Mouse (Mus musculus) adrenal gland, postnatal 36 days (tissue): ENCODE results near the gene Slc22a14. TPM values are rescaled to one million over a fixed set of nuclear protein-coding genes. Genes with fewer than 3 reads are reported as not detected.

Source experiments
- DNase-seq, 2 experiments: peaks; one replicate each; pipeline ENCODE4 v3.0.0; 2021; ENCODE audit warnings: mixed read lengths in 1 of 2
- total RNA-seq, 2 experiments: library from RNA; stranded (reverse); gene quantifications; 2 replicates each; pipeline ENCODE4 v1.2.3; 2021

The Slc22a14 gene
- total RNA-seq, 2 experiments from 2014 or later = not detected

DNA sequence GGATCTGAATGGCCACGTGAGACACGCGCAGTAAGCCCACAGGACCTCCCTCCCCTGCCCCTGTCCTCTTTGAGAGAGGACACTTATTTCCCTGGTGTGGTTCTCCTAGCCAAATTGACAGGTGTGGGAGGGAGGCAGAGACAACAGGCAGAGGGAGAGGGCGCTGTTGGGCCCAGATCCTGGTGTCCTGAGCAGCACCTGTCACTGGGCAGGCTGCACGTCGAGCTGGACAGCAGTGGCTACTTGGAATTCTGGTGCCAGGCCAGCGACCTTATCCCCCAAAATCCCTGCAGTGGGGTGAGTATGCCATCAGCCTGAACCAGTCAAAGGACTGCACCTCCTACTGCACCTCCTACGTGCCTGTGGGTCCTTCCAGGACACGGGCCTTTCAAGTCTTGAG, 222.0 kb downstream of the Slc22a14 start:
- DNase-seq = no peak

DNA sequence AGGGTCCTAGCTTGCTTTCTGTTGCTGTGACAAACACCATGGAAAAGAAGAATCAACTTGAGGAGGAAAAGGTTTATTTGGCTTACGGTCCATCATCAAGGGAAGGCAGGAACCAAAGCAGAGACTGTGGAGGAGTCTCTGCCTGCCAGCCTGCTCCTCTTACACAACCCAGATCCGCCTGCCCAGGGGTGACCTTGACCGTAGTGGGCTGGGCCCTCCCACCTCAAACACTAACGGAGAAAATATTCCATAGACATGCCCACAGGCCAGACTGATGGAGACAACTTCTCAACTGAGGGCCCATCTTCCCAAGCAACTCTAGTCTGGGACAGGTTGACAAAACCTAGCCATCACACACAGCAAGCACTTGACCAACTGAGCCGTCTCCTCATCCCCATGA, 223.3 kb downstream of the Slc22a14 start:
- DNase-seq = peak; percentile 49 to 60

GRCm38 (mm10) chr9:119138836-119139235, 226.5 kb downstream of the Slc22a14 start:
- no peak for DNase-seq

DNA sequence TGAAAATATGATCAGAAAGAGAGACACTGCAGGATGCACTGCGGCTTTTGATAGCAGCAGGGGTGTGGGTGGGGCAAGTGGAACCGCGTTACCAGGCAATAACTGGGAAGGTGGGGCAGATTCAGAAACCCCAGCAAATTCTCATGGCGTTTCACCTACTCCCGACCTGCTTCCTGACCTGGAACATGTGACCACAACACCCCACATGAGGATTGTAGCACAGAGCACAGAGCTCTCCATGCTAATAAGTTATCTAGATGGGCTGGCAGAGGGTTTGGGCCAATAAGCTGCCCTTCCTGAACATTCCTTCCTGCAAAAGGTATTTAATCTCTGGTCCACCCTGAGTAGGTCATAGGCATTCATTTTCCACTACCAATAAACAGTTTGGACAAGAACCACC, 234.7 kb downstream of the Slc22a14 start:
- DNase-seq = no peak

DNA sequence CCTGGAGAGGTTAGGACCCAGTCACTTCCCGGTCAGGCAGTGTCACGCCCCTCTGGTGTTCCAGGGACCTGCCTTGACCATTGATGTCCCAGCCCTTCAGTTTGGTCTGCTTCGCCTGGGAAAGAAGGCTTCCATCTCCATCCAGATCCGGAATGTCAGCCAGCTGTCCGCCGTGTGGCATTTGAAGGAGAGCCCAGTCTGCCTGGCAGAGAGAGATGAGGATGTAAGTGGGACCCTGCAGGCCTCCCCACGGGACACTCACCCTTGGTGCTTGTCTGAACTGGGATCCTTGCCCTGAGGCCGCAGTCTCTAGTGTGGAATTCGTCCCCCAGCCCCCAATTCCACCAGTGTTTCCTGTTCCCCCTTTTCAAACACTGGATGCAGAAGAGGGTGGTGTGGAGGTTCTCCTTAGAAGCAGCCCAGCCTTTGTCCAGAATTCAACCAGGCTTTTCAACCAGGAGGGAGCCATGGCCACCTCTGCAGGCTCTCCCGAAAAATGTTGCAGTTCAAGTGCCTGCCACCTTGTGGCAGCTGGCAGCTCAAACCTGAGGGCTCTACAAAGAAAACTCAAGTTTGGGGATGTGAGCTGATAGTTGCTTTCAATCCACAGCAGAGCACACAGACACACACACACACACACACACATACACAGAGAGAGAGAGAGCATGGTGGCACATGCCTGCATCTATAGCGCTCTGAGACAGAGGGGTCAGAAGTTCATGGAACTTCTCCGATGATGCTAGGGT, 236.7 kb downstream of the Slc22a14 start:
- no peak for DNase-seq

- DNase-seq = no peak
Observed at GRCm38 (mm10) chr9:119122596-119123369, 242.6 kb downstream of the Slc22a14 start.

DNA sequence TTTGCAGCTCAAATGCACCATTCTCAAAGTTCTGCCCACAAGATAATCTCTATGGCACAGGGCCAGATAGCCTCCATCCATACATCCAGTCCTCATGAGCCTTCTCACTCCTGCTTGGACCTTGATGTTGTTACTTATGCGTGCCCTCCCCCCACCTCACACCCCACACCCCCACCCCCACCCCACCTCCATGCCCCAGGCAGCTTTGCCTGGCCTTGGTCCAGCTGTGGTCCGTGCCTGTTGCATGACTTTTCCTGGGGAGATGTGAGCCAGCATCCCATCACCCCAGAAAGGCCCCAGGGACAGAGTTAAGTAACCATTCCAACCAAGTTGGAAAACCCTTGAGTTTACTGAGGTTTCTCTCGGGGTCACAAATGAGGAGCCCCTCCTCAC, 245.2 kb downstream of the Slc22a14 start:
- no peak for DNase-seq

Other genes with a start within 250 kb of the Slc22a14 start
- gene Acaa1b, start 208.5 kb downstream of the Slc22a14 start, total RNA-seq = 10 to 100 TPM; 12.5 to 19.8 TPM
- not detected for gene Gm47289, start 206.4 kb downstream of the Slc22a14 start, total RNA-seq
- gene Slc22a13, start 156.5 kb downstream of the Slc22a14 start, total RNA-seq = not detected
- 10 to 100 TPM; 32.1 to 35.7 TPM for gene Oxsr1, start 43.1 kb downstream of the Slc22a14 start, total RNA-seq
- gene Acaa1a, start 25.9 kb downstream of the Slc22a14 start, total RNA-seq = 100 to 1,000 TPM; 104 to 116 TPM
- 10 to 100 TPM; 25.9 to 36.7 TPM for gene Myd88, start 24.1 kb downstream of the Slc22a14 start, total RNA-seq
- gene Xylb, start 8.2 kb downstream of the Slc22a14 start, total RNA-seq = under 1 TPM; 0.79 to 0.99 TPM
- 1 to 10 TPM; 5.5 to 6.6 TPM for gene Acvr2b, start 36.6 kb upstream of the Slc22a14 start, total RNA-seq
- 1 to 10 TPM; 3.3 to 4.7 TPM for gene Exog, start 79.4 kb upstream of the Slc22a14 start, total RNA-seq
- under 1 TPM; 0.10 TPM for gene Scn5a, start 213.5 kb upstream of the Slc22a14 start, total RNA-seq